ENCODE assay signal across 9 mouse cellular contexts in the genomic region with DNA sequence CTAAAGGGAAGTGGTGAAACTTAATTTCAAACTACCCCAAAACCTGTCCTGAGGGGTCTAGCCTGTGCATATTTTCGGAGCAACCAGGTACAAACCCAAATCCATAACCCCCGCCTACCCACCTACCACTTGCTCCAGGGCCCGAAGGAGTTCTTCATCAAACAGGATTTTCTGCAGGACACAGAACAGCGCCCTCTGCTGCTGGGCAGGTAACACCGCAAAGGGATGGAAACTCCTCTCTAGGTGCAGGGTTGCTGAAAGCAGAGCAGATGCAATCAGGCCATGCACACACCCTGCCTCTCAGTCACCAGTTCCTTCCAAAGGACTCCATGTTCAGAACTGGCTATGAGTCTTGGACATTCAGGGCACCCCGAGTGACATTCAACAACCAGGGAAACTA. TPM values are rescaled to one million over a fixed set of nuclear protein-coding genes. Genes with fewer than 3 reads are reported as not detected.
A peak's percentile ranks its signal among the peaks of the same experiment; 100 is the strongest.
DNase-seq lines count a peak whose midpoint lies in the region; ATAC-seq and TF ChIP-seq lines count a peak whose summit lies in the region.
"Had no signal": no experiment of that assay in that cellular context is flagged by ENCODE, and none has a peak within 500 bp of the region (broad histone marks: within the 10 kb centered on the region; RNA-seq: fewer than 3 reads in every experiment).

No protein-coding gene starts in this region.

- no peaks in the 10 kb centered on the region for H3K9me3 ChIP-seq in midbrain, embryonic 14.5 days (ENCODE audit: control insufficient read depth, low read length)
- no peaks in the 10 kb centered on the region for H3K9me3 ChIP-seq in midbrain, embryonic 16.5 days (replicated peaks; ENCODE audit: control insufficient read depth, low read length, poor library complexity, severe bottlenecking)
- H3K9me3 ChIP-seq: heart, embryonic 13.5 days had no signal

- 53% methylated on average over 6 of the region's 6 CpGs for WGBS in midbrain, embryonic 14.5 days
- WGBS in midbrain, embryonic 16.5 days = 52% methylated on average over 6 of the region's 6 CpGs

- H3K27ac ChIP-seq in midbrain, embryonic 14.5 days (replicated peaks; ENCODE audit: low read depth, low read length) = no peak overlapping the region
- no peak overlapping the region for H3K27ac ChIP-seq in midbrain, embryonic 16.5 days (ENCODE audit: low read length)
- H3K27ac ChIP-seq: heart, embryonic 13.5 days had no signal

- no peak overlapping the region for H3K4me3 ChIP-seq in midbrain, embryonic 14.5 days (replicated peaks; ENCODE audit: low read depth, low read length)
- H3K4me3 ChIP-seq in midbrain, embryonic 16.5 days (ENCODE audit: low read depth, low read length) = no peak overlapping the region
- H3K4me3 ChIP-seq: heart, embryonic 13.5 days had no signal

- H3K27me3 ChIP-seq in midbrain, embryonic 14.5 days (ENCODE audit: control insufficient read depth, insufficient read depth, low read length) = no peaks in the 10 kb centered on the region
- H3K27me3 ChIP-seq in midbrain, embryonic 16.5 days (ENCODE audit: control insufficient read depth, insufficient read depth, low read depth, low read length) = no peaks in the 10 kb centered on the region
- H3K27me3 ChIP-seq: heart, embryonic 13.5 days had no signal

- ATAC-seq in cerebellum, adult (ENCODE audit: insufficient number of reproducible peaks, low FRiP score, low TSS enrichment) = no peak
- no peak for ATAC-seq in midbrain, embryonic 14.5 days (ENCODE audit: low FRiP score, low TSS enrichment)
- no peak for ATAC-seq in midbrain, embryonic 16.5 days

- H3K9ac ChIP-seq in midbrain, embryonic 14.5 days (replicated peaks; ENCODE audit: low read length) = no peak overlapping the region
- H3K9ac ChIP-seq in midbrain, embryonic 16.5 days (ENCODE audit: low read depth, low read length) = no peak overlapping the region
- H3K9ac ChIP-seq: heart, embryonic 13.5 days had no signal

- DNase-seq in cerebellum, adult 11 months = peak; percentile 17
- DNase-seq in midbrain, embryonic 14.5 days = peak; percentile 25
- DNase-seq in brain, embryonic 14.5 days (ENCODE audit: low read depth) = peak; percentile 24
- peak; percentile 21 to 30 for DNase-seq in gastrocnemius, postnatal 4 days (ENCODE audit: low spot score in 2 of 2)
- DNase-seq in lung, postnatal 10 days = peak; percentile 35
- peak; percentile 56 for DNase-seq in thymus, postnatal 14 days

- no peak overlapping the region for H3K4me2 ChIP-seq in midbrain, embryonic 14.5 days (ENCODE audit: low read length)
- no peak overlapping the region for H3K4me2 ChIP-seq in midbrain, embryonic 16.5 days (ENCODE audit: low read length)
- H3K4me2 ChIP-seq: heart, embryonic 13.5 days had no signal

- peak; percentile 72 for TF ChIP-seq CTCF in brain, embryonic 14.5 days (IDR thresholded peaks at IDR 0.05; ENCODE audit: borderline replicate concordance, extremely low read depth, insufficient read depth, insufficient read length)

- peaks cover 20% of the 10 kb centered on the region for H3K36me3 ChIP-seq in midbrain, embryonic 14.5 days (ENCODE audit: control insufficient read depth, insufficient read depth, low read length)
- H3K36me3 ChIP-seq in midbrain, embryonic 16.5 days (ENCODE audit: control insufficient read depth, insufficient read depth, low read length) = no peaks in the 10 kb centered on the region
- H3K36me3 ChIP-seq: heart, embryonic 13.5 days had no signal

- TF ChIP-seq POLR2A in brain, embryonic 14.5 days (IDR thresholded peaks at IDR 0.05; ENCODE audit: borderline replicate concordance, extremely low read depth, insufficient read depth, insufficient read length, poor library complexity, severe bottlenecking) = no peak

- no peaks in the 10 kb centered on the region for H3K4me1 ChIP-seq in midbrain, embryonic 14.5 days (ENCODE audit: control insufficient read depth, insufficient read depth, low read length)
- H3K4me1 ChIP-seq in midbrain, embryonic 16.5 days (ENCODE audit: control insufficient read depth, insufficient read depth, low read length) = no peaks in the 10 kb centered on the region

RNA-seq across cellular contexts. Expression of a gene that starts 42.8 kb away (rescaled TPM):
- polyA plus RNA-seq in midbrain, embryonic 14.5 days (2014; fragmentation: Nextera tagmentation; extraction: Ambion mirVana) = 75.0 and 83.1 TPM in 2 replicates
- 89.6 and 96.4 TPM in 2 replicates for polyA plus RNA-seq in midbrain, embryonic 16.5 days (2015; fragmentation: Nextera tagmentation; extraction: Ambion mirVana)
- polyA plus RNA-seq in brain, embryonic 14.5 days (2012; rRNA removed) = 17.3 and 21.3 TPM in 2 replicates
- total RNA-seq in gastrocnemius, postnatal 4 days (2021) = 1 to 10 TPM; 3.1 to 4.0 TPM
